Mouse (Mus musculus): ENCODE results near the gene Clybl.

GRCm38 (mm10) chr14:122375070-122375811, 193.7 kb downstream of the Clybl start:
- TF ChIP-seq ZMIZ1 (IDR thresholded peaks at IDR 0.05; ENCODE audit: low read depth, low read length) (no peak), CTCF (IDR thresholded peaks at IDR 0.05 in 2 of 3, conservative IDR thresholded peaks at IDR 0.05 in 1 of 3; ENCODE audit: control insufficient read depth in 1 of 3, insufficient read depth in 1 of 3, low read depth in 2 of 3, low read length in 3 of 3, poor library complexity in 1 of 3, severe bottlenecking in 1 of 3) (no peak), ZNF384 (IDR thresholded peaks at IDR 0.05; ENCODE audit: low read depth, low read length) (no peak), GATA1 (IDR thresholded peaks at IDR 0.05; ENCODE audit: low read depth, low read length) (no peak), ETS1 (IDR thresholded peaks at IDR 0.05; ENCODE audit: low read depth, low read length) (no peak), EP300 (IDR thresholded peaks at IDR 0.05; ENCODE audit: low read depth in 1 of 2, low read length in 2 of 2) (no peak), ELF1 (IDR thresholded peaks at IDR 0.05; ENCODE audit: low read depth, low read length) (no peak), TCF12 (IDR thresholded peaks at IDR 0.05; ENCODE audit: low read depth, low read length) (no peak), RAD21 (IDR thresholded peaks at IDR 0.05; ENCODE audit: low read depth, low read length) (no peak), POLR2A (IDR thresholded peaks at IDR 0.05; ENCODE audit: control insufficient read depth in 1 of 2, insufficient read depth in 1 of 2, low read depth in 1 of 2, low read length in 2 of 2, poor library complexity in 1 of 2) (no peak), BHLHE40 (IDR thresholded peaks at IDR 0.05; ENCODE audit: borderline replicate concordance, low read depth, low read length) (no peak), USF1 (IDR thresholded peaks at IDR 0.05; ENCODE audit: low read depth, low read length) (no peak)
